In genomic region chr10:22710173-22710777, GRCm38 (mm10) we compare ENCODE assay signal across 17 mouse cellular contexts. TPM values are rescaled to one million over a fixed set of nuclear protein-coding genes. Genes with fewer than 3 reads are reported as not detected.
DNase-seq lines count a peak whose midpoint lies in the region; ATAC-seq and TF ChIP-seq lines count a peak whose summit lies in the region.
"Had no signal": no experiment of that assay in that cellular context is flagged by ENCODE, and none has a peak within 500 bp of the region (broad histone marks: within the 10 kb centered on the region; RNA-seq: fewer than 3 reads in every experiment).

No protein-coding gene starts in this region.

- intact Hi-C loops in left cerebral cortex, adult 2 months (cut with DNase I): loop anchor here (5.0 kb wide), 1 partner anchor 67 kb away; no protein-coding TSS in a partner anchor
- intact Hi-C loops in left cerebral cortex, postnatal 14 days (cut with DNase I): loop anchor here (10.0 kb wide), 1 partner anchor 95 kb away; no protein-coding TSS in a partner anchor

- TF ChIP-seq CTCF in left cerebral cortex, adult 2 months (IDR thresholded peaks at IDR 0.05): peak; percentile 45
- peak; percentile 34 for TF ChIP-seq CTCF in forebrain, postnatal 0 days (IDR thresholded peaks at IDR 0.05; ENCODE audit: low read depth)

- H3K4me3 ChIP-seq in forebrain, embryonic 15.5 days: no peak overlapping the region
- no peak overlapping the region for H3K4me3 ChIP-seq in forebrain, embryonic 12.5 days (replicated peaks)
- H3K4me3 ChIP-seq in left cerebral cortex, adult 2 months: no peak overlapping the region
- H3K4me3 ChIP-seq in forebrain, postnatal 0 days (ENCODE audit: low read depth, low read length): no peak overlapping the region
- H3K4me3 ChIP-seq: heart, adult 2 months; liver, embryonic 13.5 days; megakaryocyte, embryonic 14.5 days had no signal

- H3K27me3 ChIP-seq in forebrain, embryonic 15.5 days: no peaks in the 10 kb centered on the region
- H3K27me3 ChIP-seq in forebrain, embryonic 12.5 days: no peaks in the 10 kb centered on the region
- no peaks in the 10 kb centered on the region for H3K27me3 ChIP-seq in forebrain, postnatal 0 days (ENCODE audit: insufficient read depth, low read length)
- H3K27me3 ChIP-seq: liver, embryonic 13.5 days; megakaryocyte, embryonic 14.5 days had no signal

- H3K9ac ChIP-seq in forebrain, embryonic 15.5 days (replicated peaks): no peak overlapping the region
- H3K9ac ChIP-seq in forebrain, embryonic 12.5 days: no peak overlapping the region
- no peak overlapping the region for H3K9ac ChIP-seq in forebrain, postnatal 0 days
- H3K9ac ChIP-seq: liver, embryonic 13.5 days had no signal

- no peaks in the 10 kb centered on the region for H3K9me3 ChIP-seq in forebrain, embryonic 15.5 days
- H3K9me3 ChIP-seq in forebrain, embryonic 12.5 days: no peaks in the 10 kb centered on the region
- no peaks in the 10 kb centered on the region for H3K9me3 ChIP-seq in forebrain, postnatal 0 days (ENCODE audit: low read length)
- H3K9me3 ChIP-seq: G1E; liver, embryonic 13.5 days; megakaryocyte, embryonic 14.5 days had no signal

- H3K36me3 ChIP-seq in forebrain, embryonic 15.5 days: peaks cover 47% of the 10 kb centered on the region
- H3K36me3 ChIP-seq in forebrain, embryonic 12.5 days (replicated peaks): peaks cover 44% of the 10 kb centered on the region
- H3K36me3 ChIP-seq in forebrain, postnatal 0 days (ENCODE audit: insufficient read depth): peaks cover 41% of the 10 kb centered on the region

- ATAC-seq in forebrain, embryonic 15.5 days (replicated peaks): peak; percentile 18; the same call in 1 of the 2 replicates
- no peak for ATAC-seq in forebrain, embryonic 12.5 days (ENCODE audit: low FRiP score)
- peak; percentile 53 for ATAC-seq in forebrain, postnatal 0 days
- ATAC-seq: lung, postnatal 0 days had no signal

- WGBS in forebrain, embryonic 15.5 days: 87% methylated on average over 13 of the region's 13 CpGs
- WGBS in forebrain, embryonic 12.5 days: 87% methylated on average over 13 of the region's 13 CpGs
- 81% methylated on average over 13 of the region's 13 CpGs for WGBS in forebrain, postnatal 0 days

- H3K4me1 ChIP-seq in forebrain, embryonic 15.5 days: no peaks in the 10 kb centered on the region
- no peaks in the 10 kb centered on the region for H3K4me1 ChIP-seq in forebrain, embryonic 12.5 days
- no peaks in the 10 kb centered on the region for H3K4me1 ChIP-seq in forebrain, postnatal 0 days (ENCODE audit: insufficient read depth)
- H3K4me1 ChIP-seq: liver, embryonic 13.5 days had no signal

- no peak for DNase-seq in left cerebral cortex, adult 2 months (ENCODE audit: extremely low spot score in 1 of 2, low spot score in 2 of 2)
- no peak for DNase-seq in left cerebral cortex, postnatal 14 days (ENCODE audit: low spot score in 2 of 2)
- DNase-seq in R1 (ENCODE audit: low read depth, low spot score): peak; percentile 80
- no peak for DNase-seq in forebrain, postnatal 0 days
- DNase-seq in c-Kit-positive CD71-positive TER-119-positive erythroid progenitor cells, embryonic 14.5 days (ENCODE audit: low spot score): no peak
- no peak for DNase-seq in testis, postnatal 14 days (ENCODE audit: low spot score)
- DNase-seq: adrenal gland, postnatal 10 days; cerebellum, postnatal 14 days; kidney, postnatal 10 days; left cerebral cortex, postnatal 4 days; liver, embryonic 13.5 days had no signal

- no peak overlapping the region for H3K27ac ChIP-seq in forebrain, embryonic 15.5 days (replicated peaks)
- no peak overlapping the region for H3K27ac ChIP-seq in forebrain, embryonic 12.5 days
- no peak overlapping the region for H3K27ac ChIP-seq in left cerebral cortex, adult 2 months
- no peak overlapping the region for H3K27ac ChIP-seq in forebrain, postnatal 0 days (ENCODE audit: low read depth, low read length)
- H3K27ac ChIP-seq: heart, adult 2 months; liver, embryonic 13.5 days had no signal

- H3K4me2 ChIP-seq in forebrain, embryonic 15.5 days (replicated peaks): no peak overlapping the region
- no peak overlapping the region for H3K4me2 ChIP-seq in forebrain, embryonic 12.5 days
- no peak overlapping the region for H3K4me2 ChIP-seq in forebrain, postnatal 0 days (ENCODE audit: low read depth)
- H3K4me2 ChIP-seq: liver, embryonic 13.5 days had no signal

RNA-seq across cellular contexts. Expression of gene Tbpl1, which starts 21.5 kb away (rescaled TPM):
- polyA plus RNA-seq in forebrain, embryonic 15.5 days (2015; fragmentation: Nextera tagmentation; extraction: Ambion mirVana): 107 and 115 TPM in 2 replicates
- 118 and 122 TPM in 2 replicates for polyA plus RNA-seq in forebrain, embryonic 12.5 days (2016; fragmentation: Nextera tagmentation; extraction: Ambion mirVana)
- 10 to 100 TPM; 67.7 to 69.6 TPM for total RNA-seq in left cerebral cortex, adult 2 months (2021)
- total RNA-seq in left cerebral cortex, postnatal 14 days (2021): 10 to 100 TPM; 62.5 to 63.6 TPM
- 47.7 and 60.0 TPM in 2 replicates for total RNA-seq in forebrain, postnatal 0 days (2014; rRNA removed)
- polyA plus RNA-seq in forebrain, postnatal 0 days (2015; fragmentation: Nextera tagmentation; extraction: Ambion mirVana): 55.1 and 70.9 TPM in 2 replicates
